10 mouse cellular contexts compared by ENCODE assay signal in the genomic region with DNA sequence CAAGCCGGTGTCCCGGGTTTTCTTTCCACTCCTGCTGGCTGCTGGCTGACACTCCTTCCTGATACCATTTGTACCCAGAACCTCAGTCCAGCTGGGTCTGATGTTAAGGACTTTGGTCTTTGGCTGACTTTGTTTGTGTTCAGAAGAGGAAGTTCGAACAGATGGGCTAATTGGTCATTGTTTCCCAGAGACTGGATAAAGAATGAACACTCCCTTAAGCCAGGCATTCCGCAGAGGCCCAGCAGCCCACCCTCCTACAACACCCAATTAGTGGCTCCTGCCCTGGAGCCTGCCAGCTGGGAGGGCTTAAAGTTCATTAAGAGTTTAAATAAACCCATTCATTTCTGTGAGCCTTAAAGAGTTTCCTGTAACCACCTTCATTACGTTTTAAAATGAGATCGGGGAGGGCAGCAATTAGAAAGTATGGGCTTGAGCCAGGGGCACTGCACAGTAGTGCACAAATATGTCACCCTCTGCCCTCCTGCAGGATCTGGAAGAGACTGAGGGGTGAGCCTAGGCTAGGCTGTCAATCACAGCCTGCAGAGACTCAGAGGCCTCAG.
DNase-seq lines count a peak whose midpoint lies in the region; ATAC-seq lines count a peak whose summit lies in the region.
"Had no signal": no experiment of that assay in that cellular context is flagged by ENCODE, and none has a peak within 500 bp of the region (broad histone marks: within the 10 kb centered on the region; RNA-seq: fewer than 3 reads in every experiment).

No protein-coding gene starts in this region.

- no peaks in the 10 kb centered on the region for H3K9me3 ChIP-seq in liver, embryonic 11.5 days (ENCODE audit: control insufficient read depth, low read length)
- H3K9me3 ChIP-seq in liver, embryonic 12.5 days (replicated peaks): no peaks in the 10 kb centered on the region
- H3K9me3 ChIP-seq in forebrain, embryonic 12.5 days: no peaks in the 10 kb centered on the region
- no peaks in the 10 kb centered on the region for H3K9me3 ChIP-seq in stomach, embryonic 15.5 days
- H3K9me3 ChIP-seq: liver, embryonic 13.5 days had no signal

- H3K27ac ChIP-seq in liver, embryonic 11.5 days (ENCODE audit: low read depth, low read length): no peak overlapping the region
- no peak overlapping the region for H3K27ac ChIP-seq in liver, embryonic 12.5 days
- no peak overlapping the region for H3K27ac ChIP-seq in forebrain, embryonic 12.5 days
- no peak overlapping the region for H3K27ac ChIP-seq in stomach, embryonic 15.5 days
- H3K27ac ChIP-seq: liver, embryonic 13.5 days had no signal

- no peak overlapping the region for H3K4me2 ChIP-seq in liver, embryonic 11.5 days
- H3K4me2 ChIP-seq in liver, embryonic 12.5 days: no peak overlapping the region
- H3K4me2 ChIP-seq in forebrain, embryonic 12.5 days: peak overlapping the region; percentile 13; the same call in 1 of the 2 replicates
- no peak overlapping the region for H3K4me2 ChIP-seq in stomach, embryonic 15.5 days
- H3K4me2 ChIP-seq: liver, embryonic 13.5 days had no signal

- H3K4me1 ChIP-seq in liver, embryonic 11.5 days (replicated peaks; ENCODE audit: control insufficient read depth, insufficient read depth, low read length): peaks cover 2% of the 10 kb centered on the region
- H3K4me1 ChIP-seq in liver, embryonic 12.5 days: 0 out of 2 replicates have a peak, but pooled peaks cover 6% of the 10 kb centered on the region
- peaks cover 15% of the 10 kb centered on the region for H3K4me1 ChIP-seq in forebrain, embryonic 12.5 days
- H3K4me1 ChIP-seq in stomach, embryonic 15.5 days: 0 out of 2 replicates have a peak, but pooled peaks cover 10% of the 10 kb centered on the region
- H3K4me1 ChIP-seq: liver, embryonic 13.5 days had no signal

- no peak overlapping the region for H3K9ac ChIP-seq in liver, embryonic 11.5 days (ENCODE audit: low read depth, low read length)
- H3K9ac ChIP-seq in liver, embryonic 12.5 days: no peak overlapping the region
- no peak overlapping the region for H3K9ac ChIP-seq in forebrain, embryonic 12.5 days
- no peak overlapping the region for H3K9ac ChIP-seq in stomach, embryonic 15.5 days
- H3K9ac ChIP-seq: liver, embryonic 13.5 days had no signal

- H3K27me3 ChIP-seq in liver, embryonic 11.5 days (replicated peaks; ENCODE audit: control insufficient read depth, insufficient read depth, low read length): no peaks in the 10 kb centered on the region
- no peaks in the 10 kb centered on the region for H3K27me3 ChIP-seq in liver, embryonic 12.5 days (replicated peaks)
- peaks cover 72% of the 10 kb centered on the region for H3K27me3 ChIP-seq in forebrain, embryonic 12.5 days
- H3K27me3 ChIP-seq in stomach, embryonic 15.5 days (replicated peaks): no peaks in the 10 kb centered on the region
- H3K27me3 ChIP-seq: liver, embryonic 13.5 days had no signal

- ATAC-seq in liver, embryonic 11.5 days (replicated peaks; ENCODE audit: low FRiP score): peak; percentile 31; the same call in 1 of the 2 replicates
- no peak for ATAC-seq in liver, embryonic 12.5 days
- peak; percentile 92 for ATAC-seq in forebrain, embryonic 12.5 days (ENCODE audit: low FRiP score)
- ATAC-seq in stomach, embryonic 15.5 days (ENCODE audit: insufficient read depth, low FRiP score, low read depth): peak; percentile 47; the same call in 1 of the 2 replicates

- DNase-seq in liver, embryonic 11.5 days (ENCODE audit: low spot score): no peak
- DNase-seq in kidney, postnatal 10 days: peak; percentile 39
- DNase-seq in cerebellum, postnatal 4 days (ENCODE audit: low spot score in 2 of 2): no peak
- DNase-seq in frontal cortex, postnatal 25 days (ENCODE audit: low spot score in 2 of 2): no peak
- DNase-seq in liver: no peak
- DNase-seq: gastrocnemius, postnatal 25 days; liver, embryonic 13.5 days had no signal

- no peak overlapping the region for H3K4me3 ChIP-seq in liver, embryonic 11.5 days (ENCODE audit: low read depth, low read length)
- no peak overlapping the region for H3K4me3 ChIP-seq in liver, embryonic 12.5 days
- no peak overlapping the region for H3K4me3 ChIP-seq in forebrain, embryonic 12.5 days (replicated peaks)
- no peak overlapping the region for H3K4me3 ChIP-seq in stomach, embryonic 15.5 days (replicated peaks)
- H3K4me3 ChIP-seq: liver, embryonic 13.5 days had no signal

- 32% methylated on average over 6 of the region's 6 CpGs for WGBS in liver, embryonic 11.5 days
- WGBS in liver, embryonic 12.5 days (ENCODE audit: insufficient replicate concordance): 29% methylated on average over 6 of the region's 6 CpGs
- 2% methylated on average over 6 of the region's 6 CpGs for WGBS in forebrain, embryonic 12.5 days
- WGBS in stomach, embryonic 15.5 days: 20% methylated on average over 6 of the region's 6 CpGs

- no peaks in the 10 kb centered on the region for H3K36me3 ChIP-seq in liver, embryonic 11.5 days (ENCODE audit: control insufficient read depth, insufficient read depth, low read length)
- no peaks in the 10 kb centered on the region for H3K36me3 ChIP-seq in liver, embryonic 12.5 days
- no peaks in the 10 kb centered on the region for H3K36me3 ChIP-seq in forebrain, embryonic 12.5 days (replicated peaks)
- H3K36me3 ChIP-seq in stomach, embryonic 15.5 days: no peaks in the 10 kb centered on the region
- H3K36me3 ChIP-seq: liver, embryonic 13.5 days had no signal
